Mouse (Mus musculus): ENCODE results near the gene Dnah3. TPM values are rescaled to one million over a fixed set of nuclear protein-coding genes. Genes with fewer than 3 reads are reported as not detected.

Gene Dnah3
- total RNA-seq, 2 experiments from 2014 or later: not detected

DNA sequence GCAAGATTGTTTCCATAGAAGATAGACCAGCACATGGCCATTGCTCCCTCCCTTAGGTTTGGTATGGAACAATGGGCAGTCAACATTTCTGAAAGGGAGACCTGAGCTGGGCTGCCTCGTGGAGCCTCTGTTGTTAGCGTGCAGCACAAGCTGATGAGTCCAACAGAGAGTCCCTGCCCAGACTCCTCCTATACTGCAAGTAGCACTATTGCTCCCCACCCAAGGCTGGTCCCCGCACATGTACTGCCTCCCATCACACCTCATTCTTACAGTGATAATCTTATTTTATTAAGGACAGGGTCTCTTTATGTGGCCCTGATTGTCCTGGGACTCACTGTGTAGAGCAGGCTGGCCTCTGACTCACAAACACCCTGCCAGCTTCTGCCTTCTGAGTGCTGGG, 27.0 kb downstream of the Dnah3 start:
- no peak for ATAC-seq (replicated peaks; ENCODE audit: low FRiP score, low TSS enrichment, poor library complexity, severe bottlenecking)

GRCm38 (mm10) chr7:120064045-120064444, 31.0 kb downstream of the Dnah3 start:
- peak; percentile 61; the same call in 1 of the 2 replicates for ATAC-seq (replicated peaks; ENCODE audit: low FRiP score, low TSS enrichment, poor library complexity, severe bottlenecking)

DNA sequence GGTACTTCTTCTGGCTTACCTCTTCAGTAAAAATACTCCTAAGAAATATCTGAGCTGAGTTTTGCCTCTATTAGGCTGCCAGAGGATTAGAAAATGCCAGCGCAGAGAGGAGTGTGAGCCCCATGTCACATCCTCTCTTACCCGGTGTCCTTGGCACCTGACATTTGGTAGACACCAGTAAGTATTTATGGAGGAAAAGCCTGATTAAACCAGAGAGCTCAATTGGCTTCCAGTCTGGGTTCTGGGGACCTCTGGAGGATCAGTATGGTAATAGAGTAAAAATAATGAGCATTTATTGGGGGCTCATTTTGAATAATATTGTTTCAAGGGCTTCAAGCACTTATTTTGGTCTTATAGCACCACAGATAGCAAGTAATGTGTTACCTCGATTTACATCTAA, 39.6 kb downstream of the Dnah3 start:
- ATAC-seq (replicated peaks; ENCODE audit: low FRiP score, low TSS enrichment, poor library complexity, severe bottlenecking): no peak

DNA sequence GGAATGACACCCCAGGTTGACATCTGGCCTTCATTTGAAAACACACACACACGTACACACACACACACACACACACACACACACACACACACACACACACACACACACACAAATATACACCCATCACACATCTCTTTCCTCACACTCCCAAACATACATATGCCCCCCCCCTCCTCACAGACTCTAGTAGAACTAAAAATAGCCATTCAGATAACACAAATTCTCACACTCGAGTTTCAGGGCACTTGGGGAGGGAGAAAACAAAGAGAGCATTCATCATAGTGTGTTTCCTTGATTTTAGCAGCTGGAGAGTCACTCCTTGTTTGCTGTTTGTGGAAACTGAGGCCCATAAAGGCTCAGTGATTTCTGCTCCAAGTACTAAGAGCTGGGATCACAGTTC, 41.1 kb downstream of the Dnah3 start:
- ATAC-seq (replicated peaks; ENCODE audit: low FRiP score, low TSS enrichment, poor library complexity, severe bottlenecking): no peak

- no peak for ATAC-seq (replicated peaks; ENCODE audit: low FRiP score, low TSS enrichment, poor library complexity, severe bottlenecking)
Observed at GRCm38 (mm10) chr7:120050447-120050846, 44.6 kb downstream of the Dnah3 start.

- no peak for ATAC-seq (replicated peaks; ENCODE audit: low FRiP score, low TSS enrichment, poor library complexity, severe bottlenecking)
Observed at GRCm38 (mm10) chr7:120043990-120044389, 51.1 kb downstream of the Dnah3 start.

DNA sequence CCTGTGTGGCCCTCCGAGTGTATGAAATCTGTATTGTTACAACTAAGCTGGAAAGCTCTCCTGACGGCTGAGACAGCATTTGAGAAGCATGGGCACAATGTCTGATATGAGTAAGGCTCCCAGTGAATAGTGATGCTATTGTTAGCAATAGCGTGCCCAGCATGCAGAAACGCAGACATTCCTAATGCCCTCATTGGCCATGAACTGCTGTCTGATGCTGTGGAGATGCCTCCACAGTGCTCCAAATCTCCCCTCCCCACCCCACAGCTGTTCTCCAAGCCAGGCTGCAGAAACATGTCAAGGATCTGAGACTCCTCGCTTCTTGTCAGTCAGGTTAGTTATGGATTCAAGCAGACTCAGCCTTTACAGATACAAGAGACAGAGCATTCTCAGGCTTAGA, 58.7 kb downstream of the Dnah3 start:
- no peak for ATAC-seq (replicated peaks; ENCODE audit: low FRiP score, low TSS enrichment, poor library complexity, severe bottlenecking)

DNA sequence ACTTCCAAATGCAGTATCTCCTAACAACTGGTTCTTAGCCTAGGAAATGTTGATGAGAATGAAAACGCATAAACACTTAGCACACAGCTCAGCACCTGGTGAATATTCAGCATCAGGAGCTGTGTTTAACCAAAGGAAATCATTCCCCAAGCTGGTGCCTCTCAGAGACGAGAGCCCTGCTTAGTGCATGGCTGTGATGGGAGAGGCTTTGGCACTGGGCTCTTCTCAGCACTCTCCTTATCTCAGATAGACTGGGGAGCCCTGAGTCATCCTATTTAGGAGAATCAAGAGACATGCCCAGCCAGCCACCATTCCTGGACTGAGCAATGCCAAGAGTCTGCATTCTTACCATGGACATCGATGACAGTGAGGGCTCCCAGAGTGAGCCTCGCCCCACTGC, 60.1 kb downstream of the Dnah3 start:
- ATAC-seq (replicated peaks; ENCODE audit: low FRiP score, low TSS enrichment, poor library complexity, severe bottlenecking): no peak

- ATAC-seq (replicated peaks; ENCODE audit: low FRiP score, low TSS enrichment, poor library complexity, severe bottlenecking): no peak
Observed at GRCm38 (mm10) chr7:120034566-120034965, 60.5 kb downstream of the Dnah3 start.

DNA sequence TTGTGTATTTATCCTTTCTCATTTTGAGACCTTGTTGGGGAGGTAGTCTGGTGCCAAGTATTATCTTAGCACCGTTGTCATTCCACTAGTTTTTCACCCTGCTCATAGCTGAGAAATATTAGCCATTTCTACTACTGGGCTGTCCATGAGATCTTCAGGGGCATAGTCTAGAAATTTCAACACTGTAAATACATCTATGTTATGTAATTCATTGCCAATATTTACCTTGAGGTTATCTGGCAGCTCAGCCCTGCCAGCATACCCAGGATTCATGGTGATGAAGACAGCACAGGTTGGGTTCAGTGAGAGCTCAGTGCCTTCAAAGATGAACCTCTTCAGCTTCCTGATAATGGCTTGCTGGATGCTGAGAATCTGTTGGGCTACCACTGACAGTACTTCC, 66.4 kb downstream of the Dnah3 start:
- no peak for ATAC-seq (replicated peaks; ENCODE audit: low FRiP score, low TSS enrichment, poor library complexity, severe bottlenecking)

DNA sequence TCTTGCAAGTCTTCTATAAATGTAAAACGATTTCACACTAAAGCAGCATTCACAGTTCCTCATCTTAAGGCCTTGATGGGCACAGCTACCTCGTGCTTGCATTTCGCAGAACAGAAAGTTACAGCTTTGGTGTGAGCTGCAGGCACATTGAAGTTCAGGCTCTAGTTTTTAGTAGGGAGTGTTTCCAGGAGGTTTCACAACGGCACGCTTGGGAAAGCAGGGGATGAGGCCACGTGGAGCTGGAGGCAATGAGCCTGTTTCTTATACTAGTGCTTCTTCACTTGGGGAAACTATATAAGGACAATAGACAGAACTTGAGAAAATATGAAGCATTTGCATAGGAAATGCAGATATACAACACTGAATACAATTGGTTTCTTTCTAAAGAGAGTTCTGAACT, 98.0 kb downstream of the Dnah3 start:
- no peak for ATAC-seq (replicated peaks; ENCODE audit: low FRiP score, low TSS enrichment, poor library complexity, severe bottlenecking)

DNA sequence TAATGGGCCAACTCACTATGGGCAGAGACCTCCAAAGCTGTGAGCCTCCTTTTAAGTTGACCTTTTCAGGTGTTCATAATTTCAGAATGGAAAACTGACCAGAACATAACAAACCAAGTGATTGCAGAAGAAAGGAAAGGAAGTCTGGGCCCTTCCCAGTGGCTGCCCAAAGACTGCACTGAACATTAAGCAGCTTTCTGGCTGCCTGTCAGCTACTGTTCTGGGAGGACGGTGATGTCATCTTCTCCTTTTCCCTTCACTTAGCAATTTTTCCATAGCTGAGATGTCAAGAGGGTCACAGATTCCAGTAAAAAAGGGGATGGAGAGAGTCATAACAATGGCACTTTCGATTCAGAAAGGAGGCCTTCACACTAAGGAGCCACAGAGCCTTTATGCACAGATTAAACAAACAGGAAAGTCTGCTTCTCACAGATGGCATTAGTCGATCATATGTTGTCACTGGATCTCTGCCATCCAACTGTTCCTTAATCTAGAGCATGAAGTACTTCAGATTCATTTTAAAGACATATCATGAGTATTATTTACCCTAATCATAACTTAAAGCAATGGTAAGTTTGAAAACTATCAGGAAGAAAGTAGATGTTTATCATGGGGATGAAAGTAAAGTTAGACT, 109.7 kb downstream of the Dnah3 start:
- ATAC-seq (replicated peaks; ENCODE audit: low FRiP score, low TSS enrichment, poor library complexity, severe bottlenecking): no peak

- ATAC-seq (replicated peaks; ENCODE audit: low FRiP score, low TSS enrichment, poor library complexity, severe bottlenecking): no peak
Observed at GRCm38 (mm10) chr7:119980170-119980569, 114.9 kb downstream of the Dnah3 start.

GRCm38 (mm10) chr7:119978576-119978975, 116.5 kb downstream of the Dnah3 start:
- no peak for ATAC-seq (replicated peaks; ENCODE audit: low FRiP score, low TSS enrichment, poor library complexity, severe bottlenecking)

- ATAC-seq (replicated peaks; ENCODE audit: low FRiP score, low TSS enrichment, poor library complexity, severe bottlenecking): no peak
Observed at GRCm38 (mm10) chr7:119977574-119977973, 117.5 kb downstream of the Dnah3 start.

DNA sequence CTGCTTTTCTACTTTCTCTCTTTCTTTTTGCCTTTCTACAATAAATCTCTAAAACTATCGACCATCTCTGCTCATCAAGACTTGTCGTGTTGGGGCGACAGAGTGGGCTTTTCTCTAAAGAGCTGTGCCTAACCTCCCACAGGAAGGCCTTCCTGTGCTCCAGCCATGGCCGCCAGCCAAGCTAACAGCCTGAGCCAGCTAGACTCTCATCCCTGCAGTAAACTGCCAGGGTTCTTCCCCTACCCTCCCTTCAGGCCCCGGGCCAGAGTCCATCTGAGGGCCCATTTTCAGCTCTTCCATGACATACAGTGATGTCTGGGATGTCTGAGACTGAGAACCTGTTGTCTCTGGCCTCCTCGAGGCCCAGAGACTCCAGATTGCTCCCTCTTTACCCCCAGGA, 118.8 kb downstream of the Dnah3 start:
- ATAC-seq (replicated peaks; ENCODE audit: low FRiP score, low TSS enrichment, poor library complexity, severe bottlenecking): no peak

- no peak for ATAC-seq (replicated peaks; ENCODE audit: low FRiP score, low TSS enrichment, poor library complexity, severe bottlenecking)
Observed at GRCm38 (mm10) chr7:119974214-119974613, 120.9 kb downstream of the Dnah3 start.

DNA sequence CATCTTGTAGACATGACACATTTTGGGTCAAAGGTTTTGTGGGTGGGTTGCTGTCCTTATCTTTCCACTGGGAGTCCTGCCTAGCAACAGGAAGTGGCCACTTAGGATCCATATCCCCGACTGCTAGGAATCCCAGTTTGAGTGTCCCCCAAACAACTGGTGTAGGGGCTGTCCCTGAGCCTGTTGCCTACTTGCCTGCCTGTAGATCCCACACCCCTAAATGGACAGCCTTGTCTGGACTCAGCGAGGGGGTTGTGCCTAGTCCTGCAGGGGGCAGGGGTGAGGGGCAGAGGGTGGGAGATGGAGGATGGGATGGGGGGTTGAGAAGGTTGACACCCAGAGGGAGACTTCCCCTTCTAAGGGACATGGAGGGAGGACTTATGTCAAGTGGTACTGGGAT, 125.8 kb downstream of the Dnah3 start:
- no peak for ATAC-seq (replicated peaks; ENCODE audit: low FRiP score, low TSS enrichment, poor library complexity, severe bottlenecking)

- no peak for ATAC-seq (replicated peaks; ENCODE audit: low FRiP score, low TSS enrichment, poor library complexity, severe bottlenecking)
Observed at GRCm38 (mm10) chr7:119965651-119966395, 129.3 kb downstream of the Dnah3 start.

GRCm38 (mm10) chr7:119965205-119965604, 129.9 kb downstream of the Dnah3 start:
- no peak for ATAC-seq (replicated peaks; ENCODE audit: low FRiP score, low TSS enrichment, poor library complexity, severe bottlenecking)

- ATAC-seq (replicated peaks; ENCODE audit: low FRiP score, low TSS enrichment, poor library complexity, severe bottlenecking): no peak
Observed at GRCm38 (mm10) chr7:119961107-119961506, 134.0 kb downstream of the Dnah3 start.

Measured in megakaryocyte-erythroid progenitor cell, adult 5-6 weeks (primary cell).